Mouse (Mus musculus) gastrocnemius, postnatal 36 days (tissue): ENCODE results near the gene Grap2. TPM values are rescaled to one million over a fixed set of nuclear protein-coding genes. Genes with fewer than 3 reads are reported as not detected.
A peak's percentile ranks its signal among the peaks of the same experiment; 100 is the strongest.

Source experiments
- DNase-seq, 2 experiments: peaks; one replicate each; pipeline ENCODE4 v3.0.0; 2022
- intact Hi-C: fragments of 180-260 bp; cut with DNase I; formaldehyde crosslinking; loops from one replicate; pipeline ENCODE4 v1.15.1; 2025
- total RNA-seq, 2 experiments: library from RNA; stranded (reverse); gene quantifications; 2 replicates each; pipeline ENCODE4 v1.2.3; 2021

Gene Grap2
- total RNA-seq, 2 experiments from 2014 or later, result 0.07 to 1.4 TPM

GRCm38 (mm10) chr15:80598750-80599149, 26.4 kb downstream of the Grap2 start:
- DNase-seq, result no peak

GRCm38 (mm10) chr15:80599213-80599750, 26.9 kb downstream of the Grap2 start:
- intact Hi-C loops, result no loop called here

More at GRCm38 (mm10) chr15:80598750-80599149, 26.4 kb downstream of the Grap2 start:
- intact Hi-C loops, result no loop called here

GRCm38 (mm10) chr15:80599843-80600242, 27.4 kb downstream of the Grap2 start:
- intact Hi-C loops, result no loop called here
- DNase-seq, result no peak

More at GRCm38 (mm10) chr15:80599213-80599750, 26.9 kb downstream of the Grap2 start:
- peak; percentile 25 to 43 for DNase-seq

- intact Hi-C loops, result no loop called here
These were observed 29.1 kb downstream of the Grap2 start for GRCm38 (mm10) chr15:80601456-80601855.

GRCm38 (mm10) chr15:80602487-80602886, 30.1 kb downstream of the Grap2 start:
- intact Hi-C loops, result no loop called here
- no peak for DNase-seq

More at GRCm38 (mm10) chr15:80601456-80601855, 29.1 kb downstream of the Grap2 start:
- no peak for DNase-seq

- DNase-seq, result no peak
- intact Hi-C loops, result no loop called here
These were observed 31.6 kb downstream of the Grap2 start for GRCm38 (mm10) chr15:80604026-80604425.

- DNase-seq, result no peak
These were observed 35.6 kb downstream of the Grap2 start for GRCm38 (mm10) chr15:80607970-80608369.

GRCm38 (mm10) chr15:80610335-80610734, 37.9 kb downstream of the Grap2 start:
- DNase-seq, result no peak
- intact Hi-C loops, result no loop called here

More at GRCm38 (mm10) chr15:80607970-80608369, 35.6 kb downstream of the Grap2 start:
- intact Hi-C loops, result no loop called here

GRCm38 (mm10) chr15:80611478-80611877, 39.1 kb downstream of the Grap2 start:
- DNase-seq, result no peak

GRCm38 (mm10) chr15:80613904-80614303, 41.5 kb downstream of the Grap2 start:
- no peak for DNase-seq
- intact Hi-C loops, result no loop called here

More at GRCm38 (mm10) chr15:80611478-80611877, 39.1 kb downstream of the Grap2 start:
- intact Hi-C loops, result no loop called here

GRCm38 (mm10) chr15:80614500-80615289, 42.3 kb downstream of the Grap2 start:
- DNase-seq, result no peak
- intact Hi-C loops, result no loop called here

- intact Hi-C loops, result no loop called here
- no peak for DNase-seq
These were observed 42.8 kb downstream of the Grap2 start for GRCm38 (mm10) chr15:80615290-80615570.

GRCm38 (mm10) chr15:80615636-80616383, 43.4 kb downstream of the Grap2 start:
- intact Hi-C loops, result no loop called here

GRCm38 (mm10) chr15:80617839-80618238, 45.4 kb downstream of the Grap2 start:
- DNase-seq, result no peak
- intact Hi-C loops, result no loop called here

More at GRCm38 (mm10) chr15:80615636-80616383, 43.4 kb downstream of the Grap2 start:
- no peak for DNase-seq

- intact Hi-C loops, result no loop called here
- DNase-seq, result no peak
These were observed 46.8 kb downstream of the Grap2 start for GRCm38 (mm10) chr15:80619166-80619565.

GRCm38 (mm10) chr15:80619786-80620185, 47.4 kb downstream of the Grap2 start:
- intact Hi-C loops, result no loop called here
- no peak for DNase-seq

GRCm38 (mm10) chr15:80620371-80620770, 48.0 kb downstream of the Grap2 start:
- intact Hi-C loops, result no loop called here
- DNase-seq, result no peak

GRCm38 (mm10) chr15:80623171-80623837, 50.9 kb downstream of the Grap2 start:
- intact Hi-C loops, result no loop called here
- no peak for DNase-seq

- intact Hi-C loops, result no loop called here
- DNase-seq, result no peak
These were observed 54.1 kb downstream of the Grap2 start for GRCm38 (mm10) chr15:80626472-80626871.

GRCm38 (mm10) chr15:80630147-80630546, 57.8 kb downstream of the Grap2 start:
- intact Hi-C loops, result no loop called here
- DNase-seq, result no peak

GRCm38 (mm10) chr15:80630711-80631110, 58.3 kb downstream of the Grap2 start:
- DNase-seq, result no peak
- intact Hi-C loops, result no loop called here
